Mouse (Mus musculus) stomach, postnatal 0 days (tissue): ENCODE measurements around the gene Zfp39. TPM values are rescaled to one million over a fixed set of nuclear protein-coding genes. Genes with fewer than 3 reads are reported as not detected.

Experiments
- ATAC-seq: fragments of 200-750 bp; cut with Nextera tagmentation; 2 replicates; pipeline ENCODE4 v1.8.0; 2017; ENCODE audit not compliant: low FRiP score, low TSS enrichment
- DNase-seq: peaks from one replicate; pipeline ENCODE4 v3.0.0-alpha.2; 2016; ENCODE audit warnings: low spot score
- H3K27ac ChIP-seq: fragments of 300-500 bp; sonication (generic); replicated peaks from 2 replicates; pipeline ENCODE4 v1.5.1; 2014; ENCODE audit warnings: mild to moderate bottlenecking, control low read depth
- H3K27me3 ChIP-seq: fragments of 300-500 bp; sonication (generic); 2 replicates; pipeline ENCODE4 v1.6.1; 2014; ENCODE audit warnings: low read length; ENCODE audit not compliant: control insufficient read depth, insufficient read depth
- H3K36me3 ChIP-seq: fragments of 300-500 bp; sonication (generic); 2 replicates; pipeline ENCODE4 v1.6.1; 2014; ENCODE audit warnings: low read length, mixed read lengths; ENCODE audit not compliant: control insufficient read depth, insufficient read depth
- H3K4me1 ChIP-seq: fragments of 300-500 bp; sonication (generic); replicated peaks from 2 replicates; pipeline ENCODE4 v1.6.1; 2014; ENCODE audit warnings: antibody characterized with exemption; ENCODE audit not compliant: control insufficient read depth, insufficient read depth
- H3K4me2 ChIP-seq: fragments of 300-500 bp; sonication (generic); replicated peaks from 2 replicates; pipeline ENCODE4 v1.6.1; 2014; ENCODE audit warnings: low read depth, mild to moderate bottlenecking, control low read depth, moderate library complexity
- H3K4me3 ChIP-seq: fragments of 300-500 bp; sonication (generic); 2 replicates; pipeline ENCODE4 v1.5.1; 2014; ENCODE audit warnings: low read depth, low read length, control low read depth
- H3K9ac ChIP-seq: fragments of 300-500 bp; sonication (generic); 2 replicates; pipeline ENCODE4 v1.6.1; 2014; ENCODE audit warnings: mild to moderate bottlenecking, low read length, control low read depth, mixed read lengths
- H3K9me3 ChIP-seq: fragments of 300-500 bp; sonication (generic); 2 replicates; pipeline ENCODE4 v1.6.1; 2016; ENCODE audit warnings: low read length; ENCODE audit not compliant: control insufficient read depth
- CTCF ChIP-seq: IDR thresholded peaks from 2 replicates; pipeline ENCODE4 v1.5.1; 2016; ENCODE audit warnings: antibody characterized with exemption, low read depth, mild to moderate bottlenecking, moderate library complexity
- EP300 ChIP-seq: optimal IDR thresholded peaks from 2 replicates; pipeline ENCODE3; 2016; ENCODE audit warnings: antibody characterized with exemption
- WGBS: fragments of 180-500 bp; shearing (Covaris S2); extraction: QIAGEN DNeasy Blood & Tissue Kit; methylation state at CpG from one replicate; pipeline ENCODE4 v1.1.7; 2014; 5-methylcytosine and 5-hydroxymethylcytosine counted together
- polyA plus RNA-seq: library from polyadenylated mRNA; unstranded; fragments of >200 nt; fragmentation: Nextera tagmentation; extraction: Ambion mirVana; gene quantifications from 2 replicates; pipeline ENCODE4 v1.2.1, GENCODE M21; 2015

Zfp39 gene
- polyA plus RNA-seq, 1 experiment from 2014 or later = 1.6 TPM

DNA sequence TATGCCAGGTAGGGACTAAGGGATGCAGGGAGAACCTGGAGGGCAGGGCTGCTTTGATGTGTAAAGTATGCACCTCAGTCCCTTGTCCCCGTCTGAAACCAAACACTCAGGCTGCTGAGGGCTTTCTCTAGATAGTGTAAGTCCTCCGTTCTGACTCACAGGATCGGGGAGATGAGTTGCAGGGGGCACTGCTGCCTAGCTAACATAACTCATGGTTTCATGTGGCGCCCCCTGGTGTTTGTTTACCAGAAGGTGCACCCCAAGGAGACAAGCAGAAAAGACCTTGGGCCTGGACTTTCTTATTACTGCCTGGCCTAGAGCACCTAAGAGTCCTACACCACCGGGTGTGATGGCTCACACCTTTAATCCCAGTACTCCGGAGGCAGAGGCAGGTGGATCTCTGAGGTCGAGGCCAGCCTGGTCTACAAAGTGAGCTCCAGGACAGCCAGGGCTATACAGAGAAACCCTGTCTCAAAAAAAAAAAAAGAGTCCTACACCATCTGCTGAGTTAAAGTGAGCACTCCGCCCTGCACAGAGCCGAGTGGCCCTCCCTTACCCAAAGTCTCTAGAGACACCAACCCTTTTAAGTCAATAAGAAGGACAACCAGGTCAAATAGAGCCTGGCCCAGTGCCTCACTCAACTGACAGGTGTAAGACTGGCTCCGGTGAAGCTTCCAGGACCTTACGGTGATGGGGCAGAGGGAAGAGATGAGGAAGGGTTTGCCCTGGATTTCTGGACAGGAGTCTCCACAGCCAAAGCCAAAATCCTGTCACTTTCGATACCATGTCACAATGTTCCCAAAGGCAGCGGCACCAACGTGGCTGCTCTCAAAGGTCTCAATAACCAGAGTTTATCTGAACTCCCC, 13.1 kb upstream of the Zfp39 start:
- Histone ChIP-seq H3K4me2 (no peak overlapping the region), H3K36me3 (no peaks in the 10 kb centered on the region), H3K9ac (no peak overlapping the region), H3K4me1 (0 out of 2 replicates have a peak, but pooled peaks cover 3% of the 10 kb centered on the region), H3K27me3 (no peaks in the 10 kb centered on the region), H3K4me3 (no peak overlapping the region), H3K9me3 (no peaks in the 10 kb centered on the region), H3K27ac (no peak overlapping the region)
- ATAC-seq (0 out of 2 replicates have a peak, but pooled peaks have one; percentile 14), DNase-seq (peak; percentile 49)
- TF ChIP-seq CTCF = peak; percentile 69
- TF ChIP-seq EP300 = no peak
- WGBS = 50% methylated on average over 14 of the region's 14 CpGs

DNA sequence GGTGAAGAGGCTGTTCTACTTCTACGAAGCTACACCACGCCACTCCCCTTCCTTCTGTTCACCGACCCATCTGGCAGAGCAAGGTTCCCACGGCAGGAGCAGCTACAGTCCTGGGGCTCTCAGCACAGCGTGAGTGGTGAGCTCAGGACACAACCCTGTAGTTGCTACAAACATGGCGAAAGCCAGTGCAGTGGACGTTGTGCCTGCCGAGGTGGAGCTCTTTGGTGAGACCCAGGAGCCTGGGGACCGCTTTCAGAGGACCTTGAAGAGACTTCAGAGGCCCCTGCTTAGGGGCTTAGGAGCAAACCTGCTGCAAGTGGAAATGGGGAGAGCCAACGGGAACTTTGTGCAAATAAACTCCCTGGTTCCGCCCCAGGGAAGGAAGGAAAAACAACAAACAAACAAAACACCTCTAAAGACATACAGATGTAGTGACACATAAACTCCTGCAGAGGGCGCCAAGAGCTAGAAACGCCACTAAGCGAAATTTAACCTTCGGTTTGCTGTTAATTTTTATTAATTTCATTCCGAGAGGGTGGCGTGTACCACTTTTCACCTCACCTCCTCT, 10.5 kb upstream of the Zfp39 start:
- Histone ChIP-seq H3K36me3 (no peaks in the 10 kb centered on the region), H3K4me3 (peak overlapping the region; percentile 37), H3K27me3 (no peaks in the 10 kb centered on the region), H3K9ac (peak overlapping the region; percentile 58), H3K4me2 (peak overlapping the region; percentile 79), H3K9me3 (no peaks in the 10 kb centered on the region), H3K4me1 (0 out of 2 replicates have a peak, but pooled peaks cover 3% of the 10 kb centered on the region), H3K27ac (no peak overlapping the region)
- TF ChIP-seq EP300 = no peak
- TF ChIP-seq CTCF = peak; percentile 83
- ATAC-seq (peak; percentile 56), DNase-seq (peak; percentile 37)
- WGBS = 12% methylated on average over 17 of the region's 17 CpGs

DNA sequence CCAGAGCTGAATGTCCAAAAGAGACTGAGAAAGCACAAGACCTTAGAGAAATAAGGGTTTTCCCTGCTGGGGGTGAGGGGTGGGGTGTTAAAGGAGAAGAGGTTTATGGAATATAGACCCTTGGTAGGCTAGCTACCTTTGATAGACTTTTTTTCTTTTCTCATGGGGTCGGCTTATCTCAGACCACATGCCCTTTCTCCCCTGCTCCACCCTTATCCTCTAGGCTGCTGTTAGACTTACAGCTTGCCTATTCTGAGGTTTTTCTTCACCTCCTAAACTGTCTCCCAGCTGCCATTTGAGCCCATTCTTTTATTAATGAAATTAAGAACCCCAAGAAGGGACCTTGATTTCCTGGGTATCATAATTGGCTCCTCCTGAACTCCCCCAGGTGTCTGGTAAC, 9.8 kb upstream of the Zfp39 start:
- Histone ChIP-seq H3K27me3 (no peaks in the 10 kb centered on the region), H3K9me3 (no peaks in the 10 kb centered on the region), H3K36me3 (no peaks in the 10 kb centered on the region), H3K9ac (no peak overlapping the region), H3K4me2 (no peak overlapping the region), H3K27ac (no peak overlapping the region), H3K4me1 (0 out of 2 replicates have a peak, but pooled peaks cover 3% of the 10 kb centered on the region), H3K4me3 (no peak overlapping the region)
- no peak for TF ChIP-seq CTCF
- no peak for TF ChIP-seq EP300
- ATAC-seq (no peak), DNase-seq (no peak)
- WGBS = 54% methylated on average over 1 of the region's 1 CpGs

DNA sequence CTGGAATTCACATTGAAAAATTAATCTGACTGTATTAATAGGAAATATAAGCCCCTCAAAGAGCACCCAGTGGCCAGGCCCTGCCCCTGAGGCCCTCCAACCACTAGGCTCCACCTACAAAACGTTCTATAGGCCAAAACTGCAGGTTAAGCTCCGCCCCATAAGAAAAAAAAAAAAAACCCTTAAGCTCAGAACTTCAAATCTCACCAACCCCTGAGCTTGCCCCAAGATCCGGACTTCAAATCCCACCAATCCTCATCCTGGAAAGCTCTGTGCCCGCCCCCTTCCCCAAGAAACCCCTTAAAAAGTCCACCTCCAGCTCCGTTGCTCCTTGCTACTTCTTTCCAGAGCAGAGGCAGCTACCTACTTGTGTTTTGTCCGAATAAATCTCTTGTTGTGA, 813 bp upstream of the Zfp39 start:
- Histone ChIP-seq H3K9me3 (no peaks in the 10 kb centered on the region), H3K4me3 (no peak overlapping the region), H3K36me3 (peaks cover 8% of the 10 kb centered on the region; the same call in 1 of the 2 replicates), H3K9ac (no peak overlapping the region), H3K4me2 (no peak overlapping the region), H3K27ac (no peak overlapping the region), H3K4me1 (0 out of 2 replicates have a peak, but pooled peaks cover 4% of the 10 kb centered on the region), H3K27me3 (no peaks in the 10 kb centered on the region)
- no peak for TF ChIP-seq EP300
- no peak for TF ChIP-seq CTCF
- WGBS = 59% methylated on average over 6 of the region's 6 CpGs
- ATAC-seq (no peak), DNase-seq (peak; percentile 18)

DNA sequence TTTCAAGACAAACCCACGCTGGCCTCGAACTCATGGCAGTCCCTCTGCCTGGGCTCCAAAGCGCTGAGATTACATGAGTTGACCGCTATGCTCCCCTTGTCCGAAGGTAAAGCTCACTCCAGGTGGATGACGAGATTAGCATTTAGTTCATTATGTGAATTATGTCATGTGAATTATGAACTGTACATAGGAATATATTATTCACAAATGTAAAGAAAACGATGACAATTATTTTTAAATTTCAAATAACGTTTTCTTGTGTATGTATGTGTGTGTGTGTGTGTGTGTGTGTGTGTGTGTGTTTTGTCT, 339 bp upstream of the Zfp39 start:
- Histone ChIP-seq H3K9me3 (no peaks in the 10 kb centered on the region), H3K36me3 (peaks cover 8% of the 10 kb centered on the region; the same call in 1 of the 2 replicates), H3K27me3 (no peaks in the 10 kb centered on the region), H3K9ac (peak overlapping the region; percentile 85; the same call in 1 of the 2 replicates), H3K4me3 (peak overlapping the region; percentile 60), H3K4me2 (peak overlapping the region; percentile 79), H3K4me1 (0 out of 2 replicates have a peak, but pooled peaks cover 4% of the 10 kb centered on the region), H3K27ac (peak overlapping the region; percentile 91)
- 3% methylated on average over 8 of the region's 8 CpGs for WGBS
- no peak for ATAC-seq
- DNase-seq = no peak
- no peak for TF ChIP-seq EP300
- no peak for TF ChIP-seq CTCF

DNA sequence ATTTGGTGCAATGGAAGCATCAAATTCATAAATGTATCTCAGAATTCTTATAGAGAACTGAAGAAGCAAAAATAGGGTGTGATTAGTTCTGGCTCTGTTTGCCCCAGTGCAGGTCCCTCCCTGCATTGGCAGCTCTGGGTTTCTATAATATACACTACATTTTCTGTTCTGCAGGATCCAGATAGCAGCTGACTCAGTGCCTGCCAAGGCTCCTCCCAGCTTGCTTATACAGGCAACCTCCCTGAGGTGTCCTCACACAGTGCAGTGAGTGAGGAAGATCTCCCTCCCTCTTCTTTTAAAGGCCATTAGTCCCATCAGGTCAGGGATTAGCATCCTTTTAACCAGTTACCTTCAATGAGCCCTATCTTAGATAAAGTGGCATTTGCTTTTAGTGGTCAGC, 2.9 kb downstream of the Zfp39 start:
- no peak overlapping the region for H3K27ac ChIP-seq
- TF ChIP-seq CTCF (no peak), EP300 (no peak)
- H3K4me3 ChIP-seq = no peak overlapping the region
- H3K4me2 ChIP-seq = no peak overlapping the region
- no peak for ATAC-seq
- H3K36me3 ChIP-seq = peaks cover 8% of the 10 kb centered on the region; the same call in 1 of the 2 replicates
- no peaks in the 10 kb centered on the region for H3K27me3 ChIP-seq
- H3K9ac ChIP-seq = no peak overlapping the region
- no peak for DNase-seq
- H3K9me3 ChIP-seq = no peaks in the 10 kb centered on the region
- 0 out of 2 replicates have a peak, but pooled peaks cover 4% of the 10 kb centered on the region for H3K4me1 ChIP-seq
